Mouse (Mus musculus) heart, adult 8-10 months (tissue): Measurements from ENCODE around the gene Yars. TPM values are rescaled to one million over a fixed set of nuclear protein-coding genes. Genes with fewer than 3 reads are reported as not detected.

Source experiments
- DNase-seq: peaks from one replicate; pipeline ENCODE4 v3.0.0; 2022; ENCODE audit warnings: low spot score
- total RNA-seq, 4 experiments: library from RNA; stranded (reverse); gene quantifications; 2 replicates each; pipeline ENCODE4 v1.2.4; 2022

Yars gene
- total RNA-seq, 4 experiments from 2014 or later = 24.9 to 35.0 (median 29.2) TPM

GRCm38 (mm10) chr4:129227985-129228381 is 38.4 kb downstream of the Yars start:
- DNase-seq = no peak

DNA sequence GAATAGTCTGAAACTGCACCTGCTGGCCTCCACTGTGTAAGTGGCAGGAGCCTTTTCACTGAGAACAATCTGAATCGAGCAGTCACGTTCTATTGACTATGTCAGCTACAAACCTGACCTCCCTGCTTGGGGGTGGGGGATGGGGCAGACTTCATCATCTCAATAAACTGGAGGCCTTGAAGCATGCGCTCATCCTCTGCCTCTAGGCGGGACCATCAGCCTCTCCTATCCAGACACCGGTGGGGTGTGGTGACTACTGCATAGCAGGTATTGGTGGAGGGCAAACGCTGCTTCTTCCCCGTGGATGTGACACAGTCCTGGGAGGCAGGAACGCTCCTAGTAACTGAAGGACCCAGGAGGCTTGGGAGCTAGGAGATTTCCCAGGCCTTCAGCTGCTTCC is 41.4 kb downstream of the Yars start:
- no peak for DNase-seq

- DNase-seq = no peak
Observed at GRCm38 (mm10) chr4:129231594-129232450, 42.3 kb downstream of the Yars start.

DNA sequence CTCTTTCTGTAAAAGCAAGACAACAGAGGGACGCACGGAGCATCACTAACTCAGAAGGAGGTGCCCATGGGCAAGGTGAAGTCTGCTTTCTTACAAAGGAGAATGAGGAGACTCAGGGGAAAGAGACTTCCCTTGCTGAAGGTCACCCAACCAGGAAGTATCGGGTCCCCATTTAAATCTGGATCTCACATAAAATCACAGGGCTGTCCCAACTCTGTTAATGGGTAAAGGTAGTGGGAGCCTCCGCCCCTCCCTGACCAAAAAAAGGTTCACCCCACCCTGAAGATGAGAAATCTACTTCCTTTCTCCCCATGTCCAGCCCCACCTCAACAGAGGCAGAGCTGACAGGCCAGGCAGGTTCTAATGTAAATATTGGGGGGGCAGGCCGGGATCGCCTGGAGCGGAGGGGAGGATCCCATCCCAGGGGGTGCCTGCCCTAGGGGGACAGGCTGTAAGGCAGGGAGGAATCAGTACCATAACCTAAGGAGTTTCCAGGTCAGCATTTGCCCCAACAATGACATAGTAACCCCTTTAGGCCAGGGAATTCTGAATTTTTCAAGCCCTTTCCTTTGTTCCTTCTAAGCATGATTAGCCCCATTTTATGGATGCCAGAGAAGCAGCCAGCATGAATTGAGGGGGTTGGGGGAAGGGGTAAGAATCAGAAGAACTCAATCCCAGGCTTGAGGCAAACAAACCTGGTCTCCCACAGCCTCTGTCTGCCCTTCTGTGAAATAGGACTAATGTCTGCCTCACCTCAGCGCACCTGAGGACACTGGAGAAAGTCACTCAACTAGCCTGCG is 43.2 kb downstream of the Yars start:
- no peak for DNase-seq

DNA sequence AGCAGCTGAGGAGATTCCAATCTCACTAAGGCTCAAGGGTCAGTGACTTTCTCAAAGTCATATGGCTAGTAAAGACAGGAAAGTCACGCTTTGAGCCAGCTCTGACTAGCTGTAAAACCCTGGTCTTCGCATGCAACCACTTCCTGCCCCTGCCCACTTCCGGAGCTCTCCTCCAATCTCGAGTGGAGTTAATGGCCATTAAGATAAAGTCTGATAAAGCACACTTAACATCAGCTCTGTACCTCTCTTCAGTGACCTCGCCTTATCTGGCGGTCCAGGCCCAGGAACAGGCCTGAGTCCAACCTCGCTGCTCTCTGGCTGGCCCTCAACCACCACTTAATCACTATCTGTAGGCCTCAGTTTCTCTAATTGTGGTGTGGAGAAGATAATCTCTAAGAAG is 44.9 kb downstream of the Yars start:
- no peak for DNase-seq

GRCm38 (mm10) chr4:129235147-129235546 is 45.6 kb downstream of the Yars start:
- no peak for DNase-seq

GRCm38 (mm10) chr4:129236236-129236813 is 46.8 kb downstream of the Yars start:
- DNase-seq = no peak

GRCm38 (mm10) chr4:129237843-129238441 is 48.4 kb downstream of the Yars start:
- no peak for DNase-seq

DNA sequence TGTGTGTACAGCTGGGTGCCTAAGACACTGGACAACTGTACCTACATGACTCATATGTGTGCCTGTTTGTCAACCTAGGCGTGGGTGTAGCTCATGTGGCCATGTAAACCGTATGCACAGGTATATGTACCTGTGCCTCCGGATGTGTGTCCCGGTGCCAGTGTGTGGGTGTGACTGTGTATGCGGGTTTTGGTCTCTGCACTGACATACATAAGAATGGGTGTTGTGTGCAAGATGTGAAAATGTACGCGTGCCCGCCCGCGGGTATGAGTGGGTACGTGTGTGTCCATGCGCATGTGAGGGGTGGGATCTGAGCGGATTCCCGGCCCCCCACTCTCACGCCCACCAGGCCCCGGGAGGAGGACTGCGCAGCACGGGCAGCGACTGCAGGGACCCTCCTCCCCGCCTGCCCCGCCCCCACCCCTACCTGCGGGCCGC is 49.0 kb downstream of the Yars start:
- no peak for DNase-seq

GRCm38 (mm10) chr4:129239075-129239474 is 49.5 kb downstream of the Yars start:
- DNase-seq = no peak

GRCm38 (mm10) chr4:129241898-129242297 is 52.3 kb downstream of the Yars start:
- DNase-seq = no peak

DNA sequence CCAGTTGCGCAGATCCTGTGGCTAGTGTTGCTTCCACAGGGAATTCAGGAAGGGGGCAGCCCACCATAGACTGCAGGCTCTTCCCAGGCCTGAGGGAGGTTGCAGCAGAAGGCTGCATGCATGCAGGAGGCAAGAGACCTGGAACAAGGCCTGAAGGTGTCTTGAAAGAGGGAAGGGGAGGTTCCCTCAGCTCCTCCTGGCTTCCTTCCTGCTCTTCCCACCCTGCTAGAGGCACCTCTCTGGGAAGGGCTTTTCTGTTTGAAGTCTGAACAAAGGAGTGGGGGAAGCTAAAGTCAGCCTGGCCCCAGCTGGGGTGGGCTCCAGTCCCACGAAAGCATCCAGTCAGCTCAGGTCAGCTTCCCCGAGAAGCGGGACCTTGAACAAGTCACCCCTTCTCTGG is 52.8 kb downstream of the Yars start:
- DNase-seq = no peak

DNA sequence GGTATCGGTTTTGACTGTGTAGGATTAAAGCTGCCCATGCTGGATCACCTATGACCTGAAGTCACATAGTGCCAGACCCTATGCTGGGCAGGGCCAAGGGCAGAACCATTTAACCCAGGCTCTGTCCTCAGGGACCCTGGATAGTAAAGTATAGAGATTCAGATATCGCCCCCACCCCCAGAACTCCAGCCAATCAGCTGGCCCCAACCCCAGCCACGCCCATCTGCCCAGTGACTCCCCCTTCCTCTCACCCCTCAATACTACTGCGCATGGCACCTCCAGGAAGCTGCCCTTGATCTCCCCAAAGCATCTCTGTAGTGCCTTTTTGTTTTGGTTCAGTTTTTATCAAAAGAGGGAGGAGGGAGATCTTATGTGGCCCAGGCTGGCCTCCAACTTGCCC is 53.2 kb downstream of the Yars start:
- no peak for DNase-seq

DNA sequence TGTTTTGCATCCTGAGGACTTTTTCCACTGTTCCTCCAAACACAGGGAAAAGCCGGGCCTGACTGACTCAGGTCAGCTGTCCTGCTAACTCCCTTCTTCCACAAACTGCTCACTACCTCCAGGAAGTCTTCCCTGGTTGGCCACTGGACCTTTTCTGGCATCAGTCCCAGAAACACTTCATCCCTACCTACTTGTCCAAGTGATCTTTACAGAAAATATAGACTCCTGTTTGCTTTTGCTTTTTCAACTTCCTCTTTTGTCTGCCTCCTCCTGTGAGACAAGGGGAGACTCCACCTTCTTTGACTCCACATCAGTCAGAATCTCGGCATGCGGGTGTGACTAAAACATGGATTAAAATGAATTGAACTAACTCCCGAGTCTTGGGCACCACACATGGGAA is 55.2 kb downstream of the Yars start:
- no peak for DNase-seq

- DNase-seq = no peak
Observed at GRCm38 (mm10) chr4:129246360-129247301, 57.1 kb downstream of the Yars start.

- no peak for DNase-seq
Observed at GRCm38 (mm10) chr4:129247381-129248242, 58.1 kb downstream of the Yars start.

- DNase-seq = no peak
Observed at GRCm38 (mm10) chr4:129248243-129248767, 58.7 kb downstream of the Yars start.

DNA sequence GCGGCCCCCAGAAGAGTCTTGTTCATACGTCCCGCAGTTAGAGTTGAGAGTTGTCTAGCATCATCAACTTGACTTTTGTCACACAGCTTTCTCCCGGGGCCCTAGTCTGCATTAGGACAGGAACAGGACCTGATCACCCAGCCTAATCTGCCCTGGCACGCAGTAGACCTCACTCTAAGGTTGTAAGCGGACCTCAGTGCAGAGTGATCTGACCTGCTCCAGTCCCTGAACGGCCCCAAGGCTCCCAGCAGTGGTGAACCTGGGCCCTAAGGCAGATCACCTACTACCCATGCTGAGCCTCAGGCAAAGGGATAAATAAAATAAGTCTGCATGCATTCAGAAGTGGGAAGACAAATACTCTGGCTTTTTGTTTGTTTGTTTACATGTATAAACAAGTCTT is 59.7 kb downstream of the Yars start:
- DNase-seq = no peak

DNA sequence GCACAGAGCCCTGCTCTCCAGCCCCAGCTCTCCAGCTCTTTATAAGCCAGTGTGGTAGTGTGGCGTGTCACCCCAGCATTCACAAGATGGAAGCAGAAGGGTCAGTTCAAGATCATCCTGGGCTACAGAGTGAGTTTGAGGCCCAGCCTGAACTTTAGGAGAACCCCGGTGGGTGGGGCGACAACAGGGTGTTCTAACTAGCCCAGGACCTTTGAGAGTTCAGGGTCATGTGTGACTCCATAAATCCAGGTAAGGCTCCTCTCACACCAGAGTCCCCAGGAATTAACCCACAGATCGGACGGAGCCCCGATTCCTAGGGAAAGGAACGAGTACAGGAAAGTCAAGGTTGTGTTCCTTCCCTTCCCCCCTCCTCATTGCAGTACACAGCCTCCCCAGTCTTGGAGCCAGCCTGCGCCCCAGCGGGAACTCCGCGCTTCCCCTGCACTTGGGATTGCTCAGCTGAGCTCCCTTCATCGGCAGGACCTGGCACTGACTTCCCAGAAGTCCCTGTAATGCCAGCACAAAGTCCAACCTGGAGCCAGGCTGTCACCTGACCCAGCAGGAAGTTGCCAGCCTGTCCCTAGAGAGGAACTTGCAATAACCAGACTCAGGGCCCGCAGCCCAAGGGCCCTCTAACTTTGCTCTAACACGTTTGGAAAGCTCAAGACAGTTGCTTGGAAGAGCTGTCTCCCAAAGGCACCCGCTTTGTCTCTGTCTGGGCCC is 61.4 kb downstream of the Yars start:
- no peak for DNase-seq
